Mouse (Mus musculus): ENCODE data around the gene Gm17604.

Gene Gm17604

GRCm38 (mm10) chrX:165004779-165005324, at the start of gene Gm17604:
TSS of gene Gm17604 (minus strand) at chrX:165004829.
- DNase-seq (ENCODE audit: low read depth, low spot score) = no peak

GRCm38 (mm10) chrX:165049929-165050328, 45.3 kb upstream of the Gm17604 start:
- no peak for DNase-seq (ENCODE audit: low read depth, low spot score)

DNA sequence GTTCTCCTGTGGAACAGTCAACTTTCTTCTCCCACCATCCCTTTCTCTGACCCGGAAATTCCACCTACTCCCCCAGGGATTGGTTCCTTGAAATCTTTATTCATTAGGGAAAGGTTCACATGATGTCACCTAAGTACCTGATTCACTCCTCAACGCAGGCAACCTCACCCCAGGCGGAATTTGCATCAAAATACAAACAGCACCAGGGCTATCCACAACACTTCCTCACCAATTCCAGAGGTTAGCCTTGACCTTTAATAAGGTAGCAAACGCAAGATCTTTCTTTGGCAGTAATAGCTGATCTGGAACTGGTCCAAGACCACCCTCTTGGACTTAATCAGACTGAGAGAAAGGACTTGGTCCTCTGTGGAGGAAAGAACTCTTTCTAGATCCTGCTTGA, 1.5 kb downstream of the Gm17604 start:
- DNase-seq (ENCODE audit: low read depth, low spot score) = no peak

DNA sequence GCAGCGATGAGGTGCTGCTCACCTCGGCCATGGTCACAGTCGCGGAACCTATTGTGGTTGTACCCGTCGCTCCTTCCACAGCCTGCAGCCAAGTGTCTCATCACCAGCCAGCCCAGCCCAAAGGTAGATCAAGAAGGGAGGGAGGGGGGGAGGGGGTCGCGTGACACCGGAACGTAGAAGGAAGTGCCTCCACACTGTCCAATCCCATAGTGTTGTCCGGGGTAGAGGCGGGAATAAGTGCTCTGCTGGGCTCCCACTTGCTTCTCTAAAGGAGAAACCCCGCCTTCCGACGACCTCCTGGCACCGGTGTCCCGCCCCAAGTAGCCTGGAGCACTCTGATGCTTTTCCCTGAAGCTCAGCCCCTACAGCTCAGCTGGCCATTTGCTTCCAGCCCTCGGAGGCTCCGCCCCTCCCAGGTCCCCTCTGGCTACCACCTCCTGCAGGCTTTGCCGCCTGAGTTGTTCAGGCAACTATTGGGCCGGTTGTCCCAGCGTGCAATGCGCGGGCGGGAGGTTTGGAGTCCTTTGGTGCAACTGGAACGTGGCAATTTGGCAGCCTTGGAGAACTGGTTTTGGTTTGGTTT, 24.3 kb downstream of the Gm17604 start, which contains the start of the genes Mospd2 and Fancb:
Gene Mospd2 (minus strand): TSS at position 183 of the 583 bp plus-strand sequence.
Gene Fancb (plus strand): TSS at position 400 of the 583 bp plus-strand sequence.
- DNase-seq (ENCODE audit: low read depth, low spot score) = peak; percentile 61

DNA sequence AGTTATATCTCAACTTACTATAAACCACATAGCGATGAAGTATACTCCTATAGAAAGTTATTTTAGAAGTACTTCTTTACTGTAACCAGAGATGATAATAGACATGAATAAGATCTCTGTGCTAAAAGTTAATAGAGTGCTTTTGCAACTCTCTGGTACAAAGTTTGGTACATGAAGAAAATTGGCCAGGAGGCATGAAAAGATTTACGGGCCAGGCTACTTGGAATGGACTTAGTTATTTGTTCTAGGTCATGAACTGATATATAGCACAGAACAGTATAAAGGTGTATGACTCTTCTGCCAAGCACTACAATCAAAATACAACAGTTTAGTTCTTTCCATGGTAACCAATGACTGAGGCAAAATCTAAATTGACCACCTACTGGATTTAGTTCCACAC, 25.8 kb downstream of the Gm17604 start:
- DNase-seq (ENCODE audit: low read depth, low spot score) = no peak

DNA sequence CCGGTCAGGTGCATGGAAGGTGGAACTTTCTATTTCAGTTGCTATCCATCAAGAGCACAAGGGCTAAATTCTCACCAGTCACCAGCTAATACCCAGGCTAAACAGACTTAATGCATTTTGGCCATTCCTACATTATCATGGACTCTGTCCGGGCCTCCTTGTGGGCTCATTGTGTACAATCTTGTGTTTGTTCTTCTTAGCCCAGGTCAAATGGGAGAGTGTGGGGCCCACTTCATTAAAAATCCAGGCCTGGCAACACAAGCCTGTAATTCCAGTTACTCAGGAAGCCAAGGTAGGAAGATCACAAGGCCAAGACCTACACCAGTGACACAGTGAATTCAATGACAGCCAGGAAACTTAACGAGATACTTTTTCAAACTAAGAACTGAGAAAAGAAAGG, 33.4 kb downstream of the Gm17604 start:
- no peak for DNase-seq (ENCODE audit: low read depth, low spot score)

DNA sequence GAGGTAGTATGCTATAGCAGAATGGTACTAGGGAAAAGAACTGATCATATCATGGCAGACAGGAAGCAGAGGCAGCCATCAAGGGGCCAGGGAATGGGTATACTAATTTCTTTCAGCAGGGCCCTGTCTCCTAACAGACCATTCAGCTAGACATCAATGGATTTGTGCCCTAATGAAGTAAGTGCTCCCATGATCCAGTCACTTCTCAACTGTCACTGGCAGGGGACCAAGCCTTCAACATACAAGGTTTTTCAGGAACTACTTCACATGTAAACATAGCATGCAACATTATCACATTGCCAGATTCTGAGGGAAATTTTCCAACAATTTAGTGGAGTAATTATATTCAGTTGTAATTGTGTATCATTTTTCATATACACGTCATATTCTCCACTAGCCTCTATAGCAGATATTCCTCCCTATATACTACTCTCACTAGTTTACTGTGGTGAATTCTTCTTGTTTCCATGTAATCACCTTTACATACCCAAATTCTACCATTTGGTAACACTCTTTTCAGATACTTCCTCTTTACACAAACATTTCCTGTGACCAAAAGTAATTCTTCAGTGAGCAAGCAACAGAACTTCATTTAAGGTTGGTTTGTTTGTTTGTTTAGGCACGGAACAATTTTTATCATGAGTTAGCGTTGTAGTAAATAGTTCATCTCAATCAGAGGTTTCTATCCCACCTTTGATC, 38.7 kb downstream of the Gm17604 start:
- DNase-seq (ENCODE audit: low read depth, low spot score) = no peak
